Mouse (Mus musculus): Measurements from ENCODE around the gene Sh3kbp1.

Sh3kbp1 gene

DNA sequence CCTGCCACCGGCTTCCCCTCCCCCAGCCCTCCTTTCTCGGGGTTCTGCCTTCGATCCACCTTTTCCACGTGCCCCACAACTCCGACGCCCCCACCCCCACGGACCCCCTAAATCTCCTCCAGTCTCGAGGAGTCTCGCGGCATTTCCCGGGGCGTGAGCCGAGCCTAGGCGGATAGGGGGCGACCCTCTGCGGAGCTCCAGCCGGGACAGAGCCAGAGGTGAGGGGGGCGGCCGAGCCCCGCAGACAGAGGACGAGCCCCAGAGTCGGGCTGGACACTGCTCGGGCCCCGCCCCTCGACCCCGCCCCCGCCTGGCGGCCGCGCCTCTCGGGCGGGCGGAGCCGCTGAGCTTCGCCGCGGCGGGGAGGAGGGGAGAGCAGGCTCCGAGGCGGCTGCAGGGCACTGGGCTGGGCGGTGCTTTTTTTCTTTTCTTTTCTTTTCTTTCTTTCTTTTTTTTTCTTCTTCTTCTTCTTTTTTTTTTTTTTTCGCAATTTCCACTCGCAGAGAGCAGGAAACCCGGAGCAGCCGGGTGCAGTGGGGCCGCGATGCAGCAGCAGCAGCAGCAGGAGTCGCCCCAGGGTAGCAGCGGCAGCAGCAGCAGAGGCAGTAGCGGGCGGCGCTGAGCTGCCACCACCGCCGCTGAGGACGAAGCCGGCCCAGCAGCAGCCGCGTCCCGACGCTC lies at the start of gene Sh3kbp1:
TSS of gene Sh3kbp1 (plus strand) at position 366 of the 681 bp plus-strand sequence.
- TF ChIP-seq GATA4 (IDR thresholded peaks at IDR 0.05; ENCODE audit: insufficient replicate concordance, low read length): no peak

DNA sequence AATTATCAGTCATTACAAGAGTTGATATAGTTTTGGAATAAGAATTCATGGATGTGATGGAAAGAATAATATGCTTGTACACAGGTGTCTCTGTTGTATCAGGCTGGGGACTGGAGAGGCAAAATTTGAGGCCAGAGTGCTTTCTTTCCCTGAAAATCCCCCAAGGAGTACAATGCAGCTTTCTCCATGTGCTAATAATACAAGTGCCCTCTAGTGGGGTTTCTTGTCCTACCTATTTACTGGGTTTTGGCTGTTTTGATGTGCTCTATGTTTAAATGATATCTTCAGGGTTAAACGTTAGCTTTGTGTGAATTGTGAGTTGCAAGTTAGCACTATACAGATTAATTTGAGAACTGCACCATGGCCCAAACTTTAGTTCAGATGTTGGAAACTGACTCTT lies 35.4 kb upstream of the Sh3kbp1 start:
- TF ChIP-seq GATA4 (IDR thresholded peaks at IDR 0.05; ENCODE audit: insufficient replicate concordance, low read length): no peak

DNA sequence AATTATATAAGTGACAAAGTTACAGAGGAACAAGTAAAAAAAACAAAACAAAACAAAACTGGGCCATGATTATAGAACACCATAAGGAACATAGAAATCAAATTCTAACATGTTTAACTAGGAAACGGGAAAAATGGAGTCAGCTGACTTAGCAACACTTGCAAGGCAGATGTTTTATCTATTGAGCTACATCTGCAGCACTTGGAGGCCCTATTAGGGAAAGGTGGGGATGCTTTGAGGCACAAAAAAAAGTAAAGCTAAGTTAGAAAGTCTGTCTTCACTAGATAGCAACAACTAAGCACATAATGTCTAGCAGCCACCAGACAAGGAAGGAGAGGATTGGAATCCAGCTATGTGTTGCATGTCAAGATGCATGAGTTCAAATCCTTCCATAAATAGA lies 29.6 kb upstream of the Sh3kbp1 start:
- no peak for TF ChIP-seq GATA4 (IDR thresholded peaks at IDR 0.05; ENCODE audit: insufficient replicate concordance, low read length)

DNA sequence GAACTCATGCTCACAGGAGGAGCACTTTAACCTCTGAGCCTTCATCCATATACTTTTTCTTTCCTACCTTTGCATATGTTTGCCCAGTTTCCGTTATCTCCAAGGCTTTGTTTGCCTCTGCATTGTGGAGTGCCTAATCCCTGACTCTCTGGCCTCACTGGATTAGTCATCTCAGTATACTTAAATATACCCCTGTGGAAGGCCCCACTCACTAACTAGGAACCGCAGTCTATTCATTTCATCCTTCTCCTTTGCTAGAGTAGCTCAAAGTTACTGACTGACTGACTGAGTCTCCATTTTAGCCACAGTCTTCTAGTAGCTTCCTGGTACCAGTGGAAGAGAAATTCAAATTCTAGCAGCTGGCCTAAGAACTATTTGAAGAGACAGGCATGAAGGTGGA lies 22.2 kb upstream of the Sh3kbp1 start:
- TF ChIP-seq GATA4 (IDR thresholded peaks at IDR 0.05; ENCODE audit: insufficient replicate concordance, low read length): no peak

DNA sequence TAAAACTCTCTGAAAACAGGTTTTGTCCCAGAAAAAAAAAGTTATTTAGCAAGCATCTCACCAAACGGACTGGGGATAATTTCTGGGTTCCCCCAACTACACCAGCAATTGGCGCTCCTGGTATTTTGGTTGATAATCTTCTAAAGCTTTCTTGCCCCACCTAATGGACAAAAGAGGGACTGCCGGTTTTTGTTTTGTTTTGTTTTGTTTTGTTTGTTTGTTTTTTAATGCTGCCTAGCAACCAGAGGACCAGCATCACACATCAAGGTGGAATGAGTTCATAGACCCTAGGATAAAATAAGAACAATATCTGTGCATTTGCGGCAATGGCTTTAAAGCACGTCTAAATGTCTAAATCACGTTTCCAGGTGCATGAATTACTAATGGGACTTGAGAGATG lies 20.1 kb upstream of the Sh3kbp1 start:
- no peak for TF ChIP-seq GATA4 (IDR thresholded peaks at IDR 0.05; ENCODE audit: insufficient replicate concordance, low read length)

DNA sequence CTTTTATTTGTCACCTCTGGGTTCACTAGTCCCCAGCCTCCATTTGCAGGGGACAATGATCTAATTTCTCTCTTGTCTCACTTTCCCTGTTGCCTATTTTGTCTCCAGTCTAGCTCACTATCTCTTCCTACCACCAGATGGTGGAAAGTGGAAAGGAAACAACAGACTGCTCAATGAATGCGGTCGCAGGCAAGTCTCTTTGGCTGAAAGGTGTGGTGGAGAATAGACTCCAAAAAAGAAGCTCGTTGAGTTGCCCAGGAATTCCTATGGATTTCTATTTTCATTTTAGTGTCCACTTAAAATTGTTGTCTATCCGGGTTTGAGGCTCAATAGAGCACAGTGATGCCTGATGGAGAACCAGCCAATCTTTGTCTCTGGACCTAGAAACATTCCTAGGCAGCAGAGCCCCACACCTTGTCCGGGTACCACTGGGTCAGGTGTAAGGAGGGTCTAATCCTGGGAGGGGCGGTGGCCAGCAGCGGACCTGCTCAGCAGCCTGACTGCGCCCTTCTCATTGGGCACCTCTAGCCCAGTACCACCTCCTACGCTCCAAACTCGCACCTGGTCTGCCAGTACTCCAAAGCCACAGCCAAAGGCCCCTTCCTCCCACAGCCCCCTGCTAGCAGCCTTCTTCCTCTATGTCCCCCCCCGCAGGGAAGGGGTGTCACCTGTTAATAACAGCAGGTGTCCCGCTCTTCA lies 715 bp upstream of the Sh3kbp1 start:
- TF ChIP-seq GATA4 (IDR thresholded peaks at IDR 0.05; ENCODE audit: insufficient replicate concordance, low read length): no peak

DNA sequence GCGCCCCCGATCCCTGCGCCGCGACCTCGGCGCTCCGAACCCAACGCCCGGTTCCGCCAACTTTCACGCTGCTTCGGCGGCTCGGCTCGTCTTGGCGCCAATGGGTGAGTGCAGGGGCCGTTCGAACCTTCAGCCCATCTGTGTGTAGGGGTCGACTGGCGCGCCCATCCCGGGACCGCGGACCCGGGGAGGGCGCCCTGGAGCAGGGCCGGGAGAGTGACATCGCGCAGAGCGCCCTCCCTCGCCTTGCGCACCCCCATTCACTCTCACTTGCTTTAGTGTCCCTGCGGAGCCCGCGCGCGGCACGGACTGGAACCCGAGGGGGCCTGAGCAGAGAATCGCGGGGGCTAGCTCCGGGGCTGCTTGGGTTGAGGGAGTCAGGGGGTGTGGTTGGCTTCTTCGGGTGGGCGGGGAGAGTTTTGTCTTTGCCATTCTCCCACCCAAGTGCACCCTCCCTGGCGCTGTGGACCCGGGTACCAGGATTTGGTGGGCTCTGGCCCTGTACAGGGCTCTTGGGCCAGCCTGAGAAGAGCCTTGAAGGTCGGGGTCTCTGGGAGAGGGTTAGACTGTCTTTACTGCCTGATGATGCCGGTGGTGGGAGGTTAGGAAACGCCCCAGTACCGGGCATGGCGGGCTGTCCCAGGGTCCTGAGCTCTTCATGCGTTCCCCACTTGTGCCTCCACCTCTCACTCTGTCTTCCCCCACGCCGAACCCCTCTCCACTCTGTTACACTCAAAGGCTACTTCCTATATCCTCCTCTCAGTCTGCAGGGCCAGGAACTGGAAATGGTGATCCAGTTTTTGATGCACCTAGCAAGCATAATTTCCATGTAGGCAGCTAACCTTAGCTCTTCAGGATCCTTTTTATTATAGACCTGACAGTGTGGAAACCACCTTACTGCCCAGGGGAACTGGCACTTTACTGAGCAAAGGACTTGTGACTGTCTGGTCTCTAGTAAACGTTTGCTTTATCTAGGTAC lies 805 bp downstream of the Sh3kbp1 start:
- TF ChIP-seq GATA4 (IDR thresholded peaks at IDR 0.05; ENCODE audit: insufficient replicate concordance, low read length): no peak

DNA sequence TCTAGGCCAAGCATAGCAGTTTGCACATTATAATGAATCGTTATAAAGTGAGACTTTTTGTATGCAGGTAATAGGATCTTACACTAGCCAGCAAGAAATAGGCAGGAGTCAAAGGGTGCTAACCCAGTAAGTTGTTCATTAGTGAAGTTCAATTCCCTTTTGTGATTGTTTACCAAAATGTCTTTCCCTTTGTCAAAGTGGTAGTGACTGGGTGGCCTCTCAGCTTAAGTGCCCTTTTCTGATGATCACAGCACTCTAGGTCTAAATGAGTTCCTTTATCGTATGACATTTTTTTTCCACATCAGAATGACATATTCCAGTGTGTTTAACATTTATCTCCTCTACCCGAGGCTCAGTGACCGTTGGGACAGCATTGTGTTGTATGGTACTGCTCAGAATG lies 1.6 kb downstream of the Sh3kbp1 start:
- TF ChIP-seq GATA4 (IDR thresholded peaks at IDR 0.05; ENCODE audit: insufficient replicate concordance, low read length): no peak

DNA sequence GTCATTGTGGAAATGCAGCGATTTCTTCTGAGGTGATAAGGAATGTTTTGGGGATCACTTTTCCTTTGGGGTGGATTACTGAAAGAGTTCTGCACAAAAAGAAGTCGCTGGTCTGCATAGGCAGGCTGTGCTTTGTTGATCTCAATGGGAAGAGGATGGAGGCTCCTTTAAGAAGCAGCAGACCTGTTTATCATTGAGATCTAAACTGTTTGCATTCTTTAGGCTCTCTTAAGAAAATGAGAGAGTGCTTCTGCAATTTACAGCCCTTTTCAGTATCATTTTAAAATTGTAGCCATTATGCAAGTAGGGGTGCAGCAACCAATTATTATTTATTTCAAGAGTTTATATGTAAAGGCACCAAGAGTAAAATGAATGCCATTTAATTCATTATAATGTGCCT lies 2.1 kb downstream of the Sh3kbp1 start:
- TF ChIP-seq GATA4 (IDR thresholded peaks at IDR 0.05; ENCODE audit: insufficient replicate concordance, low read length): no peak

DNA sequence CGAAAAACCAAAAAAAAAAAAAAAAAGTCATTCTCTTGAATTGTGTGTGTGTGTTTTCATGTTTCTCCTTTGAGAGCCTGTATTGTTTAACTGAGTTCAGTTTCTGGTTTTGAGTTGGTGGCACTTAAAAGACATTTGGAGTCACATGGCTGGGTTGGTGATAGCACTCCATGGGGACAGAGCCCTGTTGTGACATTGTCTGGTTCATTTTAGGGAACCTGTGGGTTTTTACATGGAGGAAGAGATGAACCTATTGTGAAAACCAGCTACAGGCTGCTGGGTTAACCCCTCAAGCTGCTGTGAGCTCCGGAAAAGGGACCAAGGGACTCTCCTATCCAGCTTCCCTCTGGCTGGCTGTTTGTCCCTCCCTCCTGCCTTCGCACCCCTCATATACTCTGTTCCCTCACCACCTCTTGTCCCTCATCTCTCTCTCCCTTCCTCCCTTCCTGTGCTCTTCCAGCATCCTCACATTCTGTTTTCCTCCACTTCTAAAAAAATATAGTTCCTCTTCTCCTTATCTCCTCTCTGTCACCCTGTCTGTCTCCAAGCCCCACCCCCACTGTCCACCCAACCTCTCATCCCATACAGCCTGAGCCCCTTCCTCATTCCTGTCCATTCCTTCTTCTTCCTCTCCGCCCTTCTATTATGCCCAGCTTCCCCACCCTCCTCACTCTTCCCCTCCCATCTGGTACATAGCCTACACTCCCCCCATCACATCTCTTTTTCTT lies 11.6 kb downstream of the Sh3kbp1 start:
- TF ChIP-seq GATA4 (IDR thresholded peaks at IDR 0.05; ENCODE audit: insufficient replicate concordance, low read length): no peak

DNA sequence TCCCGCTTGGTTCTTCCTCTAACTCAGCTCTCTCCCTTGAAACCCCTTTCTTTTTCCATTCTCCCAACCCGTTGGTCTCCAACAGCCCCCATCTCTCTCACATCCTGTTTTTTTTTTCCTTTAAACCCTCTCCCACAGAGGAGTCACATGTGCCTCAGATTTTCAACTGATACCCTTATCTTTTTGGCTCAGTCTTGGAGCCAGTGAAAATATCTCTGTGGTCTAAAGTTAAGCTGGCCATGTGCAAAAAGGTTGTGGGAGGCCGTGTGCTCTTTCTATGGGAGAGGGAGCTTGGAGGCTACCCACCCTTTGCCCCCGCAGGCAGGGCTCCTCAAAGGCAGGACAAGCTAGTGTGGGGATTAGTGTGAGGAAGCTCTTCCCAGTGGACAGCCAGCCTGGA lies 12.9 kb downstream of the Sh3kbp1 start:
- TF ChIP-seq GATA4 (IDR thresholded peaks at IDR 0.05; ENCODE audit: insufficient replicate concordance, low read length): no peak

DNA sequence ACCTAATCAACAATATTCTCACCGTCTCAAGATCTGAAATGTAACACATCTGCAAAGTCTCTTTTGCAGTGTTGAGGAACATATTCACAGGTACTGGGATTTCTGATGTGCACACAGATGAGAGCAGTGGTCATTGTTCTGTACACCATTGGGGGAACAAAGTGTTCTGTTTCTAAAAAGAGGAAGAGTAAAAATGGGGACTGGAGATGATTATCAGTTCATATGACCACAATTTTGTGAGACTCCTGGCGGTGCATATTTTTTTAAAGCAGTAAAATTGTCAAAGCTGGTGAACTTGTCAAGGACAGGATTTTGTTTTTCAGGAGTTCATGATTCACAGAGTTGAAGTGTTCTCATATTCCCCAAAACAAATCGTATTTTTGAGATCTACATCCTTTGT lies 18.2 kb downstream of the Sh3kbp1 start:
- TF ChIP-seq GATA4 (IDR thresholded peaks at IDR 0.05; ENCODE audit: insufficient replicate concordance, low read length): no peak

DNA sequence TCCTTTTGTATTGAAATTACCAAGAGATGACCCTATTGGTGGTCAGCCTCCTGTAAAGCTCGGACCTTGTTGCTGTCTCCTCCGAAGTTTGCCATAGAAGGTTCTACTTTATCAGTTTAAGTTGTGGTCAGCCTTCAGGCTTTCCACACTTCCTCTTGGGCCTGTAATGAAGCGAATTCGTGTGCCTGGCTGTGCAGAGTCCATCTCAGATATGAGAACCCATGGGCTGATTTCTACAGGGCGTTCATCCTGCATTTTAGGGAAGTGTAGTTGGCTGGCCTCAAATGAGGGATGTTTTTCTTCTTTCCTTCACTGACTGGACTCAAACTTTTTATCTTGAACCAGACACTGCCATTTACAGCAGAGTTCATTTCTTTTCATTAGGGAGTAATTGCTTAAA lies 20.5 kb downstream of the Sh3kbp1 start:
- TF ChIP-seq GATA4 (IDR thresholded peaks at IDR 0.05; ENCODE audit: insufficient replicate concordance, low read length): no peak

DNA sequence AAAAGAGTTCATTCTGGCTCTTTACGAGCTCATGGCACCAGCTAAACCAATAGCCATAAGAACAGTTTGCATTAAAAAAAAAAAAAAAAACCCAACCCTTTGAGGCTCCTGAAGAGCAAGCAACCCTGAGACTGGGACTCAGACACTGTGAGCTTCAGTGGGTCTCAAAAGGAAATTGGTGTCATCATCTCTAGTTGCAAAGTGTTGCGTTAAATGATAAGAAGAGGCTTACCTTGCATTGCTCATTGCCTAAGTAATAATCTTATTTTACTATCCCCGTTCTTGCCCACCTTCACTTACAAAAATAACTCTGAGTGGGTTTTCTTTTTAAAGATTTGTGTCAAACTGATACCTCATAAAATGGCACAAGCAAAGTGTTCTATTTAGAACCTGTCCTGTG lies 21.5 kb downstream of the Sh3kbp1 start:
- no peak for TF ChIP-seq GATA4 (IDR thresholded peaks at IDR 0.05; ENCODE audit: insufficient replicate concordance, low read length)

DNA sequence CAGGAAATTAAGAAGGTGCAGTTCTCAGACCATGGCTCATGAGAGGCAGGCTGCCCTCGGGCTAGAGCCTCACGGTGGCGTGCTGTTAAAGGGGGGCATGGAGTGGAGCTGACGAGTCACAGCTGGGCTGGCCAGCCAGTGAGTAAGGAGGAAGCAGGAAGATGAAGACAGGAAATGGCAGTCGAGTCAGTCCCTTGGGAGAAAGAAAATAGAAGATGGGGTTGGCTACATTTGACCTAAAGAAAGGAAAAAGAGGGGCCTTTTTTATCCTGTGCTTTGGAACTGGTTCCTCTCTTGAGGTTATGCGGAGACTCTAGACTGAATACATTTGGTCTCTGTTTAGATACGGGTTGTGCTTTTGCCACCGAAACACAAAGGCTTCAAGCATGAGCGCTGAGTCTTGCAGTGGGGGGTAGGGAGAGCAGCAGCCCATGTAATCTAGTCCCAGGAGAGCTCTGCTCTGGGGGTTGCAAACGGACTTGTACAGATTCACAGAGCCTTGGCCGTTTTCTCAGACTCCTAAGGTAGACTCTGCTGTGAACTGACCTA lies 23.1 kb downstream of the Sh3kbp1 start:
- no peak for TF ChIP-seq GATA4 (IDR thresholded peaks at IDR 0.05; ENCODE audit: insufficient replicate concordance, low read length)

Measured in liver, adult (tissue).